Mouse (Mus musculus) lung, adult 18-20 months (tissue): ENCODE data around the gene Nudcd3.

ENCODE experiments used
- DNase-seq, 2 experiments: peaks; one replicate each; pipeline ENCODE4 v3.0.0; 2022; ENCODE audit warnings: mixed read lengths in 2 of 2

The Nudcd3 gene

DNA sequence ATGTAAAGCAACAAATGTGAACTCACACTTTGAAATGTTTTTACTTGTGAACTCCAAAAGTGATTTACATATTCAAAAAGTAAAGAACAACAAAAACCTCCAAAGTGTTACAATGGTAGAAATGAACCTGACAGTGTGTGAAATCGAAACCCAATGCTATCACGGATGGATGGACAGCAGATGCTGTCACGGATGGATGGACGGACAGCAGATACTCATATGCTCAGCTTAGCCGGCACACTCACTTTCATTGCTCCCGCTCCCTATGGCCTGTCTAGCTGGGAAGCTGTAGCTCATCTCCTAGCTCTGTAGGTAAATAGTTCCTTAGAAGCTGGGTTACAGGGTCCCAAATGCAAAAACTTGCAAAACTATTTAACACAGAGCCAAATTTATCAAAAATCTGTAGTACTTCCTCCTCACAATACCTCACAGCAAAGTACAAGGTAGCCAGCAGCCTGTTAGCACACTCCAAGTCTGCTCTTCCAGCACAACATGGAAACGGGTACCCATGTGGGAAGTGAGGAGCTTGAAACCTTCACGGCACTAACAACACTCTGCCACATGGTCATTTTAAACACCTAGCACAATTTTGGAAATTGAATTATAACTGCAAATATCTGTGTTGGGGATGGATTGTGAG is 22.3 kb downstream of the Nudcd3 start:
- no peak for DNase-seq

DNA sequence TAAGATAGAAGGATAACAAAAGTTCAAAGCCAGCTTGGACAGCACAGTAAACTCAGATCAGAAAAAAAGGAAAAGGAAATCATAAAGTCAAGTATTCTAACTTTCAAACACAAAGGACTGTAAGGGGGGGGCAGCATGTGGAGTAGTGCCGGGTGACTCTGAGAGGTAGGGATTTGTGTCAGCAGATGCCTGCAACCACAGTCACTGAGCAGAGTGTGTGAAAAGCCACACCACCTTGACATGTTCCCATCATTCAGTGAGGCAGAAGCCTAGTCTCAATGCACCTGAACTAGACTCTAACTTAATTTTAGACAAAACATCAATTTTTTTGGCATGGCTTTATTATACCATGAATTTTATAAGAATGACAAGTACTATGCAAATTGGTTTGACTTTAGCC is 24.7 kb downstream of the Nudcd3 start:
- DNase-seq = no peak

DNA sequence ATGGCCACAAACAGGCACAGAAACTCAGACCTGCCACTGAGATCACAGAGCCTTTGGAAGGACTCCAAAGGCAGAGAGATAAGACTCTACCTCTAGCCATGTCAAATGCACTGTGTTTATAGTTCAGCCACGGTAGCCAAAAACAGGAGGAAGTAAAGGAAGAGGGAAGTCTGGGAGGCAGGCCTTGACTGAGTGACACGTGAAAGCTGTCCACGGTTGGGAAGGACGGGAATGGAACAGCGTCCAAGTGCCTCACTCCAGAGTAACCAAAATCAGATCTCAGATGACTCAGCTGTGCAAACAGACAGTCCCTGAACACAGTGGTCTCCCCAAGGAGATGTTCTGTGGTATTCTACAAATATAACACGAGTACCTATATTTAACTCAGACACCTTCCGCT is 25.5 kb downstream of the Nudcd3 start:
- DNase-seq = peak; percentile 44 to 51

DNA sequence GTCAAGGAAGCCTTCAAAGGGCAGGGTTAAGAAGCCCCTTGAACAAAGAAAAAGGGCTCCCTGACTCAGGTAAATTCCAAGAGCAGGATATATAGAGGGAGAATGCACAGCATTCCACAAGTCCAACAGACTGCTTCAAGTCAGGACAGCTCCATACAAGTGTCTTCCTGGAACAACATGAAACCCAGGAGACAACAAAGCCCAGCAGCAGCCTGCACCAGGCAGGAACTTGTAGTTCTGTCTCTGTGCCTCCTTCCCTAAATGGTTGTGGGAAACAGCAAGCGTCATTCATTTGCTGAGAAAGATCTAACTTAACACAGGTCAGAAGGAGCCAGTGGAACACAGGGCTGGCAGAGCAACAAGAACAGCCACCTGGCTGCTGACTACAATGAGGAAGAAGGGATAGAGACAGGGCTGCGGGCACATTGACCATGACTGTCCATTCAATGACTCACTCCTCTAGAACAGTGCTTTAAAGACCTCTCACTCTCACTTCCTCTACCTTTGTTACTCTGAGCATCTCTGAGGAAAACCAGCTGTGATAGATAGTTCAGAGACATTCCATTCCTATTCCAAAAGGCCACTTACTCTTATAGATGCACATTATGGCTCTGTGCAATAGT is 31.1 kb downstream of the Nudcd3 start:
- DNase-seq = no peak

DNA sequence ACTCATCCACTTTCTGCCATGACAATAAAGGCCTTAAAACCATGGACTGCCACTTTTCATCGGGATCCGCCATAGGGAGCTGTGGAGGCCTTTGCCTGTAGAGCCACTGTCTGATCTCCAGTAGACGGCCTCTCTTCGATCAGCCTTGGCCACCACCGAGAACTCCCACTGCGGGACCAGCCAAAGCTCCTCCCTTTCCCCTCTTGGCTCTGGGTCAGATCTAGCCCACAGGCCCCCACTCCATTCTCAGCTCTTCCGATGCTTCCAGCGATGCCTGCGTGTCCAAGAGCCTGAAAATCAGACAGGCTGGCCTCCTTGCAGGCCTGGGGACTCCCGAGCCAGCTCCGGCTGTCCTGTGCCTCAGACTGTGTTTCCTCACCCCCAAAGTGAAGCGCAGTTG is 33.9 kb downstream of the Nudcd3 start:
- DNase-seq = no peak

DNA sequence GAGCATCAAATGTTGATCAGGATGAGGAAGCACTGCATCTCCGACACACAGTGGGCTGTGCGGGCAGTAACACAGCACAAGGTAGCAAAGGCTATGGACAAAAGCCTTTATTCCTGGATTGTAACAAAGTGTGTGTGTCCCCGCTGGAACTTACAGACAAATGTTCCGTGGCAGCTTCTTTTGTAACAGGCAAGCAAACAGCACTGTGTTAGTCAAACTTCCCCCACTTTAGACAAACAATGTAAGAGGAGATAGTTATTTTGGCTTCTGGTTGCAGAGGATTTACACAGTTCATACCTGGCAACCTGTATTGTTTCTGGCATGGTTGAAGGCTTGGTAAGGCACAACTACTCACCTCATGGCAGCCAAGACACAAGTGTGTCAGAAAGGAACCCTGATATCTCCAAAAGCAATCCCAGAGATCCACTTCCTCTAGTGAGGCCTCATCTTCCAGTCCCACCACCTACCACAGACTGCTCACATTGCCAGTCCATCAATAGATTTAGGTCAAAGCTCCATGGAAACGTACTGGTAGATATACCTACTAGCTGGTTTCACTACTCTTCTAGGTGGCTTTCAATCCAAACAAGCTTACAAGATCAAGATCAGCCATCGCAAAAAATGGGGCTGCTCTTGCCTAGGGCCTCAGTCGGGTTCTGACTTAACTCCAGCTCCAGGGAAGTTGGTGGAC is 34.7 kb downstream of the Nudcd3 start:
- peak in 1 of 2 experiments; percentile 15 for DNase-seq

DNA sequence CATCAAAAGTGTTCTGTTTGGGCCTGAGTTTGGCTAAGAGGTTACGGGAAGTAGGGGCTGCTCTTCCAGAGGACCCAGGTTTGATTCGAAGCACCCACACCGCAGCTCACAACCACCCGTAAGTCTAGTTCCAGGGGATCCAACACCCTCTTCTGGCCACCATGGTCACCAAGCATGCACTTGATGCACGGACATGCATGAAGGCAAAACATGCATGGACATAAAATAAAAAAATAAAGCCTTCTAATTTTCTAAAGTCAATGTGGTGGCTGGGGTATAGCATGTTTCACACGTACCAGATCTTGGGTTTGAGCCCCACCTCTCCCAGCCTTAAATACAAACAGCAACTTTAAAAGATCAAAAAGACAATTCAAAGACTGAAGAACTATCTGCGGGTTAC is 35.4 kb downstream of the Nudcd3 start:
- DNase-seq = no peak

DNA sequence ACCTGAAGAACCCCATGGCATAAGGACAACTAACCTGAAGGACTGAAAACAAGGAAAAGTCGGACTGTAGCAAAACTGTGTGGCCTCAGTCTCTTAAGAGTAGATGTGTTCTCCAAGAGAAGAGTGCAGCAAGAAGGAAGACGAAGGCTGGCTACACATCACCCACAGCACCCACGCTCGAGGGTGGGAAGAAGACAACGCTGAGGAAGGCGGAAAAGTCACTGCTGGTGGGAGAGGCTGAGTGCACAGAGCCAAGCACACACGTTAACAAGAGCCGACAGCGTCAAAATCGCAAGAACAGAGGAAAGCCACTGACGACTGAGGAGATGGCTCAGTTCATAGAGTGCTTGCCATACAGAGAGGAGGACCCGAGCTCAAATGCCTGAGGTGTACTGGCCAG is 36.5 kb downstream of the Nudcd3 start:
- DNase-seq = no peak

DNA sequence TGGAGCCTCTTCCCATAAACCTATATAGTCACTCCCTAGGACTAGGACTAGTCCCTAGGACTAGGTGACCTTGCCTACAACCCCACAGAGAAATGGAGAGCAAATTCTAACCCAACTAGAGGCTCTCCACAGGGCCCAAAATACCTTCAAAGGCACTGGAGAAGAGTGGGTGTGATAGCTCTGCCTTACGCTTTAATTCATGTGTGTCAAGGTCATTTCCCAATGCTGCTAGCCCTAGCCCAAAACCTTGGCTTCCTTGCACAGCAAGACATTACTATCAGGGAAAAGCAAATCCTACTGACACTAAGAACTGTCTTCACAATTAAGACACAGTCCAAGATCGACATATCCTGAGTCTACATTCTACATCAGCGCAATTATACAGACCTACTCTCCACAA is 37.2 kb downstream of the Nudcd3 start:
- DNase-seq = no peak

DNA sequence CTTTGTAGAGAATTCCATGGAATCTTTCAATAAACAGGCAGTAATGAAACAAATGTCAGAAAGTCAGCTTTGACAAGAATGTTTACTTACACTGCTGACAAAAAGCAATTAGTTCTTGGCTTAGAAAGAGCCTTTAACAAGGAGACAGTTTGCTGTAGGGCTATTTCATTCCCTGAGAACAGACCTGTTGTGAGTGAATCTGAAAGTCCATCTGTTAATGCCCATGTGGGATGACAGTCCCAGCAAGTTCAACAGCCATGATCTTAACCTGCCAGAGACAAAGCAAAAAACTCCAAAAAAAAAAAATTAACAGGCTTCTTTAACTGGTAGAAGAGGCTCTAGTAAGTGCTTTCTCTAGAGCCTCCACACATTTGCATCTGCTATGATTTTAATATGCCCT is 38.7 kb downstream of the Nudcd3 start:
- no peak for DNase-seq

DNA sequence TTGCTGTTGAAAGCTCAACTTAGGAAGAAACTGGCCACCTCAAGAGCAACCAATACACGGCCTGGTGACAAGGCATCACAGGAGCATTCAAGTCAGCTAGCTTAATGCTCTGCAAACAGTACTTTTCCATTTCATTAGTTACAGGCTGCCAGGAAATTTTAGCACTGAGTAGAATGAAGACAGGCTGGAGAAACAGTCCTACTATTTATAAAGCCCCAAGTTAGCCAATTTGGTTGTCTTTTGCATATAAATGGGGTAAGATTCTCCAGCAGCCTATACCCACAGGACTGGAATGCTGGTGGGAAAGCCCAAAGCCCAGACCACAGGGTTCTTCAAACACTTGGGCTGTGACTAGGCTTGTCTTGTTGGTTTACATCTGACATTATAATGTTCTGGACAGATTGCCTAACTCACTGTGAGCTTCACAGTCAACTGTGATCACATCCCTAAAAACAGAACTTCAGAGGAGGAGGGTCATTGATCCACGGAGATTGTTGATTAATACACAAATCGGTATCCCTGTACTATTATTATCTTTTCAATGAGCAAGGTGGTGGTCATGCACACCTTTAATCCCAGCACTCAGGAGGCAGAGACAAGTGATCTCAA is 39.4 kb downstream of the Nudcd3 start:
- no peak for DNase-seq

DNA sequence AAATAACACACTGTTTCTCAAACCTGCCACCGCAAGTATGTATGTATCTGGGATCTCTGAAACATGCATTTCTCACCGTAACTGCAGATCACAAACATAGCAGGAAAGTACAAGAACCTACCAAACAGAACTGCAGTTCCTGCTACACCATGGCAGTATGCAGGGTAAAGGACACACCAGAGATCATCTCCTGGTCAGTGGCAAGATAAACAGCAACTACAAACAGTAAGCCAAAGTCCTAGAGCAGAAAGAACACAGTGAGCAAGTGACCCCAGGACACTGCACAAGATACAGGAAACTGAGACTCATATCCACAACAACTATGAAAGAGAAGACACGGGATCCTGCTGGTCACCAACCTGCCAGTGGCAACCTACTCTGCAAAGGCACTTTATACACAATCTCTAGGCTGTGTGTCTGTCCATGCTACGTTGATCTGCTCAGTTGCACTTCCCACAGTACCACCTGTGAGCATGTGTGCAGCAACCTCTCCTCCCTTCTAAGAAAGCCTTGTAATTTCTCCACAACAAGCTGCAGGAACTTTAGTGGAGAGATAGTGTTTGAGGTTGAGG is 40.4 kb downstream of the Nudcd3 start:
- DNase-seq = no peak

DNA sequence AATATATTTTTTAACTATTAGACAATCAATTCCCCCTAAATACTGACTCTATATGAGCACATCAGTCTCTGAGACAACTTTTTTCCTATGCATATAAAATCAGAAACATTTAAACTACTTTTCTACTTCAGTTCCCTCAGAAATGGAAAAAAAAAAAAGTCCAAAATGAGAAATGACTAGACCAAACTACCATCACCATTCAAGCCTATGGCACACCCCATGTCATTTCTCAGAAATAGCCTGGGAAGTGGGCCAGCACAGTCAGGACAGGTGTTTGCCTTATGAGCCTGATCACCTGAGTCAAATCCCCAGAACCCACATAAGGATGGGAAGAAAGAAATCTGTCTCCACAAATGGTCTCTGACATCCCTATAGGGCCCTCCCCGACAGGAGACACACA is 41.7 kb downstream of the Nudcd3 start:
- DNase-seq = no peak

DNA sequence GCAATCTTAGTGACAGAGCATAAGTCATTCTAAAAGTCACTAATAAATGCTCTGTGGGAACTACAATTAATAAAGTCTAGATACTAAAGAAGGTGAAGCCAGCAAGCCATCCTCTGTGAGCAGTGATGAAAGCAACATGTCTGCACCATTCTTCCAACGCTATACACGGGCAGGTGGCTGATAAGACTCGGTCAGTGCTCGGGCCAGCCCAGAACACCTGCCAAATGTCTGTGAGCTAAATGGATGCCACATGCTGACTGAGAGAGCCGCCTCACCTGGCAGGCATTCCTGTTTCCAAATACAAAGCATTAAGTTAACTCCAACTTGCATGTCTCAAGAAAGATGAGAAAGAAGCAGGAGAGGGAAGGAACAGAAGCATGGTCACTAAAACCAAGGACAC is 43.1 kb downstream of the Nudcd3 start:
- DNase-seq = no peak

DNA sequence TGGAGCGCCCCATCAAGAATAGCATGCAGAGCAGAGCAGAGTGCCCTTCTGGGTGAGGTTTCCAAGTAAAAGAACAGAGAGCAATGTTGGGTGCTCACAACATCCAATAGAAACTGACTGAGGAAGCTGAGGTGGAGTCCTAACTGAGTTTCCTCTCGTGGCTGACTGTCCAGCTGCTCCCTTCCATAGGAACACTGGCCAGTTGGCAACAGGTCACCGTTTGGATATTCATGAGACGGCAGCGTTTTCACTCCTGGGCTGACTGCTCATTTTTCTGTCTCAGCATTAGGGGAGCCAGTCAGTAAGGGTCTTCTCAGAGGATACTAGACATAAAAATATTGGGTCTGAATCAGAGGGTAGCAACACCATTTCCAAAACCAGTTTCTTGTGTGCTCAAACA is 43.6 kb downstream of the Nudcd3 start:
- DNase-seq = no peak

DNA sequence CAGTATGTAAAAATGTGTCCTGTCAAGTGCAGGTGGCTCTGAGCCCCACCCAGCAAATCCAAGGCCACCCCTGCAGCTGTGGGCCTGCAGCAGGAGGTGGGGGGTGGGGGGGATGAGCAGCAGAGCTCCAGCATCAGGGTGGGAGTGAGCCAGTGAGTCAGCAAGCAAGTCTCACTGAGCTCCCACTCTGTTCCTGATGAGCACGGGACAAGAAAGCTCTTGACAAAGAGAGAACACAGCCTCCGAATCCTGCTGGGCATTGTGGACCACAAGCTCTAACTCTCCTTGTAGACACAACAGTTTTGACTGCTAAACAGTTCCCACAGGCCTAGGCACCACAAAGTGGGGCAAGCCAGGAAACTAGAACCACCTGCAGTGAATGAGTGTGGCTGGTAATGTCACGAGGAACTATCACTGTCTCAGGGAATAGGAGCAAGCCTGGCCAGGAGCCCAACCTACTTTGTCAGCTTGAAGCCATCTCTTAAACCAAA is 46.0 kb downstream of the Nudcd3 start:
- DNase-seq = no peak

DNA sequence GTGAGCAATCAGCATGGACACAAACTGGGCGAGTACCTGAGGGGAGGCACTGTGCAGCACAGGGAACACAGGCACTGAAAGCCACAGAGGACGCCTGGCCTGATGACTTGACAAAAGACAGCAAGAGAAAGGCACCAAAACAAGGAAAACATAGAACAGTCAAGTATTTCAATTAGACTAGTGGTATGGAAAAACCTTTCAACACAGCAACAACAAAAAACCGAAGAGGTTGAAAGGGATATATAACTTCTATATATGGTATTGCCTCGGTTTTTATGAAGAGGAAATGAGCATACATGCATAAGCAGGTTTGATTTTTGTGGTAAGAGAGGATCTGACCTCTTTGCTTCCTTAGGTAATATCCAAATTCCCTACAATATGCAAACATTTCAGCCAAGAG is 47.4 kb downstream of the Nudcd3 start:
- DNase-seq = no peak

DNA sequence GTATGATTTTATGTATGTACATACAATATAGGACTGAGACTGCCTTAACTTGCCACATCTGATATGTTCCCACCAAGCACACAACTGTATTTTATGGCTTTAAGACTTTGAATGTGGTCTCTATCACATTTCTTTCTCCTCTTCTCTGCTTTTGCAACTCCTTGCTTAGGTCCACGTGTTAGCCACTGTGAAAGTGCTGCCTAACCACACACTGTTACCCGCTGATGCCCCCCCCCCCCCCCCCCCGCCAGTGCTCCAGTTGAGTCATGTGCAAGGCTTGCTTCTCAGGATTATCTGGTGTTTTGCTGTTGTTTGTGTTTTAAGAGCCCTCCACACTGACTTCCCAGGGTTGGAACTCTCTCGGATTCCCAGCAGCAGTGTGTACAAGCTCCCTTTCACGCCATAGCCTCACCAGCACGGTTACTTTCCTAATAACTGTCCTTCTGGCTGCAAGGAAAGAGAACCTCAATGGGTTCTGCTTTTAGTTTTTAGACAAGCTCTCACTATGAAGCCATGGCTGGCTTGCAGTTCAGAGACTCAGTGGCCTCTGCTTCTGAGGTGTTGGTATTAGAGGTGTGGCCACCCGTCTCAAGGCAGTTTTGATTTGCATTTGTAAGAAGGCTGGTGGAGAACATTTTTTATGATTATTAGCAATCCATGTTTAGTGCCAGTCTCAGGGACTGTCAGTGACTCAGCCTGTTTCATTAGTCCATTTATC is 61.8 kb downstream of the Nudcd3 start:
- DNase-seq = peak in 1 of 2 experiments; percentile 10

DNA sequence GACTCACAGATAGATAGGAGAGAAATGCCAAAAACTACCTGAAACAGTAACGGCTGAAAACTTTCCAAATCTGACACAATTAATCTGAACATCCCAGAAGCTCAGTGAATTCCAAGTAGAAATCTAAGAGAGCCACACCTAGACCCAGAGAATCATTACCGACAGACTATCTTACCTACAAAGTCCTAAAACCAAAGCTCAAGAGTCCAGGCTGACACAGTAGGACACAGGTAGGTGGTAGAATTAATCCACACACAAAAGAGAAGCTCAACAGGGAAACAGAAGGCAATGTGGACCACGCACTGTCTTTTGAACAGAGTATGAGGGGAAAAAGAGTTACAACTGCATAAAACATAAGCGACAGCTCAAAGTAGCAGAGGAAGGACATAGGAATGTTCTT is 67.3 kb downstream of the Nudcd3 start:
- no peak for DNase-seq

DNA sequence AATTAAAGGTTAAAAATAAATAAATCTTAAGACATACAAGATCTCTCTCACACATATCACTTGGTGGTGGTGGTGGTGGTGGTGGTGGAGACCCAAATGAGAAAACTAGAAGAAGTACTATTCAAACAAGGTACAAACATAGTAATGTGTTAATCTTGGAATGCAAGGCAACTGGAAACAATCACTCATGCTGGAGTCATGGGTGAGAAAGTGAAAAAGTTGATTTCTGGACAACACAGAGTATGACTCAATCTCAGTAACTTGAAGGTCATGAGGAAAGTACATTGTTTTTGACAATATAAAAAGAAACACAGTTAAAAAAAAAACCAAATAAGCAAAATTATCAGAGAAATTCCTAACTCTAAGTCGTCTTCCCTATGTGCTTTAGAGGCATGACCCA is 69.6 kb downstream of the Nudcd3 start:
- DNase-seq = no peak

DNA sequence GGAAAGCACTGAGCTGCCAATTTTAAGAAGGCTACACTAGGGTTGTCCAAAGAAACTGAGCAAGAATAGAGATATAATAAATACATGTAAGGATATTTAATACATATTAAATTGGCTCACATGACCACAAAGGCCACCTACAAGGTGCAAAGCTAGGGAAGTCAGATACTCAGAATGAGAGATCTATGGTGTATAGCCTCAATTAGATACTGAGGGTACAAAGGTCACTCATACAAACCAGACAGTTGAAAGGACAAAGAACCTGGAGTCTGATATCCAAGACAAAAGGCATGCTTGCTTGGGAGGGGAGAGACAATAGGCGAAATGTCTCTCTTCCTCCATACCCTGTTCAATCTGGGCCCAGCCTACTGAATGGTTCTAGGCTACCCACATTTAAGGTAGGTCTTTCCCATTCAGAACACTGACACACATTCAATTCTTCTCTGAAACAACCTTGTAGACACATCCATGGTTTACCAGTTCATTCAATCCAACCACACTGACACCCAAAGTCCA is 76.6 kb downstream of the Nudcd3 start:
- DNase-seq = no peak

DNA sequence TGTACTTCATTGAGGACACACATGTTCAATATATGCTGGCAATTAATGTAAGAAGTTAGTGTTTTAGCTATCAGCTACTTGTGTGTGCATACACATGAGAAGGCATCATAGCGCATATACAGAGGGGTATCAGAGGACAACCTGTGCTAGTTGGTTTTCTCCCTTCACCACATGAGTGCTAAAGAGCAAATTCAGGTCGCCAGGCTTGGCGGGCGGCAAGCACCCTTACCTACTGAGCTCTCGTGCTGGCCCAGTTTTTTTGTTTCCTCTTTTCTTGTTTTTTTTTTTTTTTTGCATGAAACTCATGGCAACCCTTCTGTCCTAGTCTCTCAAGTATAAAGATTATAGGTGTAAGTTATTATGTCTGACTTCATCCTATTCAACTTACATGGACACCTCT is 77.6 kb downstream of the Nudcd3 start:
- DNase-seq = no peak

DNA sequence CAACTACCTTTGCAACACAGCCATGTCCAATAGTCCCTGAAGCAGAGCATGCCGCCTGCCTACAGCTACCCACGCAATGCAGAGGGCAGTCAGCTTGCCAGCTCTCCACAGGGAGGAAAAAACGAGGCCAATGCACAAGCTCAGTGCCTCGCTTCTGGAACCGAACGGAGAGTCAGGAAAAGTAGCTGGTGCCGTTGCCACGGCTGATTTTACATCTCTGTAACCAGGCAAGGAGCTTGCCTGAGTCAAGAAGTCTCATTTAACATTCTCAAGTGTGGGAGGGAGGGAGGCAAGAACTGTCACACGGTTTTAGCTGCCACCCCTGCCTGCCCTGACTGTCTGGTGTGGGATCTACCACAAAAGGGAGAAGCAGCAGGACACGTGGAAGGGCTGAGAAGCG is 79.6 kb downstream of the Nudcd3 start:
- no peak for DNase-seq
